Mouse (Mus musculus) spleen, adult 2 months (tissue): ENCODE measurements at regions not wholly inside any gene's neighbourhood (a gene's known extent, or its start where the extent isn't known, plus 50 kb on each side); places are given as distances from the start of the nearest gene placed in this dataset.
A peak's percentile ranks its signal among the peaks of the same experiment; 100 is the strongest.

Experiments
- DNase-seq, 2 experiments: peaks; one replicate each; pipeline versions ENCODE4 v3.0.0 to v3.0.0-alpha.2; 2012 to 2021; ENCODE audit warnings: low spot score in 2 of 2, low read depth in 1 of 2
- H3K27ac ChIP-seq: fragments of 200-500 bp; 2 replicates; pipeline ENCODE4 v1.5.1; 2012; ENCODE audit warnings: low read length, inconsistent platforms; ENCODE audit not compliant: insufficient read depth
- H3K27me3 ChIP-seq: fragments of 200-500 bp; 2 replicates; pipeline ENCODE4 v1.6.1; 2012; ENCODE audit warnings: mild to moderate bottlenecking, moderate library complexity, low read length, inconsistent platforms; ENCODE audit not compliant: control insufficient read depth, insufficient read depth
- H3K36me3 ChIP-seq: fragments of 200-500 bp; 2 replicates; pipeline ENCODE4 v1.6.1; 2012; ENCODE audit warnings: mild to moderate bottlenecking, low read length, inconsistent platforms; ENCODE audit not compliant: control insufficient read depth, insufficient read depth
- H3K4me1 ChIP-seq: fragments of 200-500 bp; 2 replicates; pipeline ENCODE4 v1.6.1; 2011; ENCODE audit warnings: inconsistent platforms; ENCODE audit not compliant: control insufficient read depth, insufficient read depth, insufficient read length
- H3K4me3 ChIP-seq: fragments of 200-500 bp; 2 replicates; pipeline ENCODE4 v1.5.1; 2011; ENCODE audit warnings: mild to moderate bottlenecking, inconsistent platforms; ENCODE audit not compliant: insufficient read depth, insufficient read length; ENCODE audit errors: extremely low read depth
- CTCF ChIP-seq: fragments of 200-500 bp; IDR thresholded peaks from 2 replicates; pipeline ENCODE4 v1.5.1; 2011; ENCODE audit warnings: mild to moderate bottlenecking, inconsistent platforms; ENCODE audit not compliant: insufficient read depth, insufficient read length, insufficient replicate concordance; ENCODE audit errors: extremely low read depth
- POLR2A ChIP-seq: fragments of 200-500 bp; IDR thresholded peaks from 2 replicates; pipeline ENCODE4 v1.6.1; 2011; ENCODE audit warnings: low read depth, low read length, inconsistent platforms
- WGBS: fragments of 180-500 bp; shearing (Covaris S2); methylation state at CpG from one replicate; pipeline ENCODE4 v1.1.7; 2018; 5-methylcytosine and 5-hydroxymethylcytosine counted together

DNA sequence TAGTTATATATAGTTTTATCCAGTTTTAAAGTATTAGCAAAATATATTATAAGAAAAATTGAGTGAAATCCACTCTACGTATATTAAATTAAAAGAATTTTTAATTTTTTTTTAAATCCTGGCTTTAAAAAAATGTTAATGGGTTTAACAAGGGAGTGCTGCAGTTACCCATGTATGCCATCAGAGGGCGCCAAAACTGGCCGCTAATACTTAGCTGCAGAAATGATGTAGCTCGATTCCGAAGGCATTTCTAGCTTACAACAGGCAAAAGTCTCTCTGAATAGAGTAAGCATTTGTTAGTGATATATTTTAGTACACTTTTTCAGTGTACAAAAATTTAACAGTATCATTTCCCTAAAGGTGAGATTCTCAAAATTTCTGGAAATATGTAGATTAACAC is 73.1 kb downstream of the Olfr444 start:
- peak; percentile 11; the same call in 1 of the 2 replicates for TF ChIP-seq CTCF
- no peak for TF ChIP-seq POLR2A
- Histone ChIP-seq H3K36me3 (no peaks in the 10 kb centered on the region), H3K27ac (no peak overlapping the region), H3K27me3 (no peaks in the 10 kb centered on the region), H3K4me3 (no peak overlapping the region), H3K4me1 (no peaks in the 10 kb centered on the region)
- DNase-seq: no peak
- WGBS: 12% methylated on average over 5 of the region's 5 CpGs
